Mouse (Mus musculus) testis, postnatal 10 days (tissue): ENCODE measurements around the gene Neurog1.

Experiments
- DNase-seq: peaks from one replicate; pipeline ENCODE4 v3.0.0; 2021; ENCODE audit warnings: low spot score

Neurog1 gene

GRCm38 (mm10) chr13:56258196-56259020, 6.4 kb upstream of the Neurog1 start:
- DNase-seq: no peak

- no peak for DNase-seq
Measured at GRCm38 (mm10) chr13:56257469-56258153, 5.6 kb upstream of the Neurog1 start.

GRCm38 (mm10) chr13:56256716-56257299, 4.8 kb upstream of the Neurog1 start:
- DNase-seq: no peak

- no peak for DNase-seq
Measured at GRCm38 (mm10) chr13:56253379-56253778, 1.4 kb upstream of the Neurog1 start.

GRCm38 (mm10) chr13:56252783-56253182, 820 bp upstream of the Neurog1 start:
- DNase-seq: no peak

GRCm38 (mm10) chr13:56251176-56251923, 613 bp downstream of the Neurog1 start:
- DNase-seq: no peak

- no peak for DNase-seq
Measured at GRCm38 (mm10) chr13:56250551-56251161, 1.3 kb downstream of the Neurog1 start.

- DNase-seq: no peak
Measured at GRCm38 (mm10) chr13:56249593-56250341, 2.2 kb downstream of the Neurog1 start.

- DNase-seq: no peak
Measured at GRCm38 (mm10) chr13:56243104-56243503, 8.9 kb downstream of the Neurog1 start.

GRCm38 (mm10) chr13:56240012-56240770, 11.8 kb downstream of the Neurog1 start:
- no peak for DNase-seq

GRCm38 (mm10) chr13:56237905-56238304, 14.1 kb downstream of the Neurog1 start:
- DNase-seq: no peak

GRCm38 (mm10) chr13:56236194-56236593, 15.8 kb downstream of the Neurog1 start:
- DNase-seq: no peak

GRCm38 (mm10) chr13:56228790-56229189, 23.2 kb downstream of the Neurog1 start:
- DNase-seq: no peak

- no peak for DNase-seq
Measured at GRCm38 (mm10) chr13:56226175-56226954, 25.6 kb downstream of the Neurog1 start.

GRCm38 (mm10) chr13:56223625-56224024, 28.3 kb downstream of the Neurog1 start:
- no peak for DNase-seq

GRCm38 (mm10) chr13:56222849-56223246, 29.1 kb downstream of the Neurog1 start:
- DNase-seq: no peak

GRCm38 (mm10) chr13:56221995-56222848, 29.7 kb downstream of the Neurog1 start:
- no peak for DNase-seq

GRCm38 (mm10) chr13:56221129-56221910, 30.6 kb downstream of the Neurog1 start:
- DNase-seq: no peak
